Mouse (Mus musculus) adrenal gland, postnatal 14 days (tissue): ENCODE results near the gene Trpm4. TPM values are rescaled to one million over a fixed set of nuclear protein-coding genes. Genes with fewer than 3 reads are reported as not detected.

Source experiments
- DNase-seq: peaks from one replicate; pipeline ENCODE4 v3.0.0; 2021; ENCODE audit warnings: mixed read lengths
- total RNA-seq: library from RNA; stranded (reverse); gene quantifications from 2 replicates; pipeline ENCODE4 v1.2.3, GENCODE M21; 2021

The Trpm4 gene
- total RNA-seq, 1 experiment from 2014 or later: 13.5 TPM

- no peak for DNase-seq
These were observed 19.5 kb upstream of the Trpm4 start for GRCm38 (mm10) chr7:45353041-45353440.

GRCm38 (mm10) chr7:45346905-45347304, 13.3 kb upstream of the Trpm4 start:
- no peak for DNase-seq

GRCm38 (mm10) chr7:45343543-45343942, 10.0 kb upstream of the Trpm4 start:
- peak; percentile 66 for DNase-seq

- no peak for DNase-seq
These were observed 8.5 kb upstream of the Trpm4 start for GRCm38 (mm10) chr7:45342081-45342480.

GRCm38 (mm10) chr7:45341303-45341702, 7.7 kb upstream of the Trpm4 start:
- peak; percentile 94 for DNase-seq

- peak; percentile 55 for DNase-seq
These were observed 7.1 kb upstream of the Trpm4 start for GRCm38 (mm10) chr7:45340669-45341068.

- no peak for DNase-seq
These were observed 6.5 kb upstream of the Trpm4 start for GRCm38 (mm10) chr7:45340066-45340442.

- DNase-seq: peak; percentile 70
These were observed 6.0 kb upstream of the Trpm4 start for GRCm38 (mm10) chr7:45339410-45340065.

- peak; percentile 43 for DNase-seq
These were observed 4.8 kb upstream of the Trpm4 start for GRCm38 (mm10) chr7:45338161-45338911.

GRCm38 (mm10) chr7:45337469-45337868, 3.9 kb upstream of the Trpm4 start:
- DNase-seq: no peak

GRCm38 (mm10) chr7:45336319-45336718, 2.7 kb upstream of the Trpm4 start:
- no peak for DNase-seq

- no peak for DNase-seq
These were observed 1.5 kb upstream of the Trpm4 start, which contains the start of gene Hrc for GRCm38 (mm10) chr7:45335056-45335455. Gene Hrc, plus strand, starts transcription at chr7:45335290.

GRCm38 (mm10) chr7:45334605-45335004, 1.0 kb upstream of the Trpm4 start:
- DNase-seq: no peak

- peak; percentile 63 for DNase-seq
These were observed 725 bp downstream of the Trpm4 start for GRCm38 (mm10) chr7:45332685-45333425.

- no peak for DNase-seq
These were observed 2.1 kb downstream of the Trpm4 start for GRCm38 (mm10) chr7:45331502-45331901.

GRCm38 (mm10) chr7:45328841-45329475, 4.6 kb downstream of the Trpm4 start:
- no peak for DNase-seq

GRCm38 (mm10) chr7:45325800-45326199, 7.8 kb downstream of the Trpm4 start:
- no peak for DNase-seq

- DNase-seq: no peak
These were observed 10.5 kb downstream of the Trpm4 start for GRCm38 (mm10) chr7:45323069-45323468.

GRCm38 (mm10) chr7:45322245-45322644, 11.3 kb downstream of the Trpm4 start:
- no peak for DNase-seq

GRCm38 (mm10) chr7:45316536-45316935, 17.0 kb downstream of the Trpm4 start:
- no peak for DNase-seq

- DNase-seq: no peak
These were observed 18.3 kb downstream of the Trpm4 start for GRCm38 (mm10) chr7:45315182-45315701.

GRCm38 (mm10) chr7:45313495-45313894, 20.1 kb downstream of the Trpm4 start:
- DNase-seq: no peak
